Mouse (Mus musculus): Measurements from ENCODE around the gene Parp4.

DNA sequence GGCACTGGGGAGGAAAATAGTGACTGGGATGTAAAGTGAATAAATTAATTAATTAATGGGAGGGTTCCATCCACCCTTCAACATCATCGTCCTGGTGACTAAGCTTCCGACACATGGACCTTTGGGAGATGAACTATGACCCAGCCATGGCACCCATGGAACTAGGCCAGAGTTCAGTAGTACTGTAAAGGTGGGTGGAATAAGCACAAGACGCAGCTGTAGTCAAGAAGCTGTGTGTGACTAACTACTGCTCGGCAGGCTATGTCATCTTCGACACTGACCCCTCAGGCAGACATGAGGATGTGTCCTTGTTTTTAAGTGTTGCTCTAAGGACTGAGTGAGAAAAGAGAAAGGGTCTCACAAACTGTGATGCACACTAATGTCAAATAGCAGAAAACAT, 29.0 kb downstream of the Parp4 start:
- TF ChIP-seq CTCF (IDR thresholded peaks at IDR 0.05; ENCODE audit: low read depth) (no peak), EP300 (IDR thresholded peaks at IDR 0.05; ENCODE audit: low read depth) (no peak)

All from heart, postnatal 0 days (tissue).